Comparison of ENCODE assay signal across 8 mouse cellular contexts in the genomic region with DNA sequence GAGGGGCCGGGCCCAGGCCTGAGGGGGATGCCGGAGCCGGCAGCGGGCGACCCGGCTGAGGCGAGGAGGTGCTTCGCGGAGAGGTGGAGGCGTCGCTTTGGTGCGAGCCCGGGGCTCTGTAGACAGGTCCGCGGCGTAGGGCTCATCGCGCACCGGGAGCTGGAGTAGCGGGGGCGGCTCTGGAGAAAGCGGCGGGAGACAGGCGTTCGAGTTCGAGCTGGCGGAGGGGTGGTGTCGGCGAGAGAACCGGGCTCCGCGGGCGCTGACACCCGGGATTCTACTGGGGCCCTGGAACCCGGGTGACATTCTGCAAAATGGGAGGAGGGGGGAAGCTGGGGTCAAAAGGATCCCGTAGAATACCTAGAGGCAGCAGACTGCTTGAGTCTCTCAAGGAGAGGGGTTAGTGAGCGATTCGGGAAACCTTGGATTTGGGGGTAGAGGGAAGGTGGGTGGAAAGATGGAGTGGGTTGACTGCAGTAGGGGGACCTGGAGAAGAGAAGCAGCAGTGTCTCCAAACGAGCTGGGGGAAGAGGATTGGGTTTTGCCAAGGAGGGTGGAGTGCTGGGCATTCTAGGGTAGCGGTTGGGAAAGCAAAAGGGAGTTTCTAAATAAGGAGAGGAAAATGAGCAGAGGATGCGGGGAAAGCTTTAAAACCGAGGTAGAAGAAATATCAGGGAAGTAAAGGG. TPM values are rescaled to one million over a fixed set of nuclear protein-coding genes. Genes with fewer than 3 reads are reported as not detected.
DNase-seq lines count a peak whose midpoint lies in the region; ATAC-seq and TF ChIP-seq lines count a peak whose summit lies in the region.

No protein-coding gene starts in this region.

- H3K27ac ChIP-seq in kidney, adult 2 months (ENCODE audit: insufficient read depth, low read depth, low read length) = peak overlapping the region; percentile 84
- peak overlapping the region; percentile 99 for H3K27ac ChIP-seq in heart, embryonic 15.5 days
- peak overlapping the region; percentile 97 for H3K27ac ChIP-seq in limb, embryonic 10.5 days
- H3K27ac ChIP-seq in midbrain, embryonic 14.5 days (replicated peaks; ENCODE audit: low read depth, low read length) = peak overlapping the region; percentile 97
- H3K27ac ChIP-seq in testis, adult 2 months (ENCODE audit: control insufficient read depth, insufficient read depth, low read depth, low read length) = peak overlapping the region; percentile 47

- H3K9me3 ChIP-seq in heart, embryonic 15.5 days (replicated peaks) = no peaks in the 10 kb centered on the region
- H3K9me3 ChIP-seq in limb, embryonic 10.5 days (replicated peaks) = no peaks in the 10 kb centered on the region
- no peaks in the 10 kb centered on the region for H3K9me3 ChIP-seq in midbrain, embryonic 14.5 days (ENCODE audit: control insufficient read depth, low read length)

- peaks cover 11% of the 10 kb centered on the region for H3K4me1 ChIP-seq in kidney, adult 2 months (ENCODE audit: control insufficient read depth, insufficient read depth, low read length)
- peaks cover 18% of the 10 kb centered on the region for H3K4me1 ChIP-seq in heart, embryonic 15.5 days (replicated peaks)
- H3K4me1 ChIP-seq in limb, embryonic 10.5 days = peaks cover 24% of the 10 kb centered on the region
- H3K4me1 ChIP-seq in midbrain, embryonic 14.5 days (ENCODE audit: control insufficient read depth, insufficient read depth, low read length) = peaks cover 15% of the 10 kb centered on the region
- peaks cover 7% of the 10 kb centered on the region for H3K4me1 ChIP-seq in testis, adult 2 months (ENCODE audit: control insufficient read depth, insufficient read depth, low read length)

- H3K27me3 ChIP-seq in kidney, adult 2 months (replicated peaks; ENCODE audit: control insufficient read depth, insufficient read depth, low read length) = no peaks in the 10 kb centered on the region
- H3K27me3 ChIP-seq in heart, embryonic 15.5 days = no peaks in the 10 kb centered on the region
- no peaks in the 10 kb centered on the region for H3K27me3 ChIP-seq in limb, embryonic 10.5 days (ENCODE audit: low read depth, poor library complexity, severe bottlenecking)
- no peaks in the 10 kb centered on the region for H3K27me3 ChIP-seq in midbrain, embryonic 14.5 days (ENCODE audit: control insufficient read depth, insufficient read depth, low read length)
- H3K27me3 ChIP-seq in testis, adult 2 months (ENCODE audit: control insufficient read depth, insufficient read depth, low read length) = no peaks in the 10 kb centered on the region

- DNase-seq in kidney, adult 2 months = peak; percentile 24
- DNase-seq in kidney, adult 11 months = no peak
- peak; percentile 64 for DNase-seq in adrenal gland, postnatal 10 days
- DNase-seq in limb, embryonic 10.5 days (ENCODE audit: low spot score) = no peak
- DNase-seq in midbrain, embryonic 14.5 days = no peak

- peak overlapping the region; percentile 99 for H3K9ac ChIP-seq in heart, embryonic 15.5 days
- peak overlapping the region; percentile 97 for H3K9ac ChIP-seq in midbrain, embryonic 14.5 days (replicated peaks; ENCODE audit: low read length)

- TF ChIP-seq CTCF in kidney, adult 2 months (conservative IDR thresholded peaks at IDR 0.05; ENCODE audit: insufficient read depth, insufficient read length, low read depth, low read length) = no peak
- TF ChIP-seq CTCF in testis, adult 2 months (IDR thresholded peaks at IDR 0.05; ENCODE audit: control insufficient read depth, insufficient read depth, insufficient replicate concordance, low read depth, low read length) = no peak

- peak overlapping the region; percentile 58 for H3K4me3 ChIP-seq in kidney, adult 2 months (ENCODE audit: insufficient read depth, low read depth, low read length)
- H3K4me3 ChIP-seq in heart, embryonic 15.5 days = peak overlapping the region; percentile 99
- H3K4me3 ChIP-seq in limb, embryonic 10.5 days = peak overlapping the region; percentile 99
- H3K4me3 ChIP-seq in midbrain, embryonic 14.5 days (replicated peaks; ENCODE audit: low read depth, low read length) = peak overlapping the region; percentile 90
- peak overlapping the region; percentile 88 for H3K4me3 ChIP-seq in testis, adult 2 months (ENCODE audit: control insufficient read depth, low read depth, low read length)

- WGBS in kidney, adult 2 months = under 1% methylated on average over 42 of the region's 42 CpGs
- under 1% methylated on average over 42 of the region's 42 CpGs for WGBS in heart, embryonic 15.5 days
- 0% methylated on average over 42 of the region's 42 CpGs for WGBS in limb, embryonic 10.5 days
- WGBS in midbrain, embryonic 14.5 days = under 1% methylated on average over 42 of the region's 42 CpGs

- no peaks in the 10 kb centered on the region for H3K36me3 ChIP-seq in kidney, adult 2 months (ENCODE audit: control insufficient read depth, insufficient read depth, low read length)
- H3K36me3 ChIP-seq in heart, embryonic 15.5 days = no peaks in the 10 kb centered on the region
- 0 out of 2 replicates have a peak, but pooled peaks cover 2% of the 10 kb centered on the region for H3K36me3 ChIP-seq in limb, embryonic 10.5 days
- H3K36me3 ChIP-seq in midbrain, embryonic 14.5 days (ENCODE audit: control insufficient read depth, insufficient read depth, low read length) = no peaks in the 10 kb centered on the region
- no peaks in the 10 kb centered on the region for H3K36me3 ChIP-seq in testis, adult 2 months (ENCODE audit: control insufficient read depth, insufficient read depth, low read length)

- ATAC-seq in erythroblast, adult 5-6 weeks (replicated peaks; ENCODE audit: low FRiP score, poor library complexity, severe bottlenecking) = peak; percentile 33
- peak; percentile 40; the same call in 1 of the 2 replicates for ATAC-seq in heart, embryonic 15.5 days (replicated peaks; ENCODE audit: insufficient number of reproducible peaks, insufficient read depth, low FRiP score, low read depth)
- ATAC-seq in midbrain, embryonic 14.5 days (ENCODE audit: low FRiP score, low TSS enrichment) = no peak; the same call in 1 of the 2 replicates

- TF ChIP-seq POLR2A in kidney, adult 2 months (IDR thresholded peaks at IDR 0.05; ENCODE audit: low read depth, low read length) = no peak
- no peak for TF ChIP-seq POLR2A in testis, adult 2 months (IDR thresholded peaks at IDR 0.05; ENCODE audit: control insufficient read depth, low read depth, low read length)

- H3K4me2 ChIP-seq in heart, embryonic 15.5 days = peak overlapping the region; percentile 74
- peak overlapping the region; percentile 80 for H3K4me2 ChIP-seq in midbrain, embryonic 14.5 days (ENCODE audit: low read length)

RNA-seq across cellular contexts. Expression of a gene that starts 0.7 kb away (rescaled TPM):
- 450 and 540 TPM in 2 replicates for polyA plus RNA-seq in kidney, adult 2 months (2012; rRNA removed)
- 100 to 1,000 TPM; 172 to 178 TPM for total RNA-seq in adrenal gland, postnatal 10 days (2021)
- 256 and 349 TPM in 2 replicates for total RNA-seq in erythroblast, adult 5-6 weeks (2015; ENCODE audit: low replicate concordance)
- total RNA-seq in erythroblast, adult 5-6 weeks (2017; ENCODE audit: low replicate concordance) = 122 and 135 TPM in 2 replicates
- 103 and 108 TPM in 2 replicates for polyA plus RNA-seq in heart, embryonic 15.5 days (2015; fragmentation: Nextera tagmentation; extraction: Ambion mirVana)
- polyA plus RNA-seq in limb, embryonic 10.5 days (2016; fragmentation: Nextera tagmentation; extraction: Ambion mirVana) = 50.4 and 50.5 TPM in 2 replicates
- 179 and 180 TPM in 2 replicates for polyA plus RNA-seq in midbrain, embryonic 14.5 days (2014; fragmentation: Nextera tagmentation; extraction: Ambion mirVana)
- polyA plus RNA-seq in testis, adult 2 months (2012; rRNA removed) = 80.2 and 87.0 TPM in 2 replicates

RNA-seq across cellular contexts. Expression of a gene that starts 27.5 kb away (rescaled TPM):
- 1.3 TPM in 2 replicates for polyA plus RNA-seq in kidney, adult 2 months (2012; rRNA removed)
- 10 to 100 TPM; 16.2 to 20.9 TPM for total RNA-seq in adrenal gland, postnatal 10 days (2021)
- total RNA-seq in erythroblast, adult 5-6 weeks (2015; ENCODE audit: low replicate concordance) = not detected in 2 replicates
- total RNA-seq in erythroblast, adult 5-6 weeks (2017; ENCODE audit: low replicate concordance) = not detected in 2 replicates
- polyA plus RNA-seq in heart, embryonic 15.5 days (2015; fragmentation: Nextera tagmentation; extraction: Ambion mirVana) = 22.0 and 32.6 TPM in 2 replicates
- polyA plus RNA-seq in limb, embryonic 10.5 days (2016; fragmentation: Nextera tagmentation; extraction: Ambion mirVana) = 57.0 and 64.8 TPM in 2 replicates
- 33.2 and 38.1 TPM in 2 replicates for polyA plus RNA-seq in midbrain, embryonic 14.5 days (2014; fragmentation: Nextera tagmentation; extraction: Ambion mirVana)
- polyA plus RNA-seq in testis, adult 2 months (2012; rRNA removed) = 0.61 and 1.3 TPM in 2 replicates

Comparison
In these comparisons a context has a peak if more than half of its experiments do, and no peak if none do; other contexts are left out.
1. DNase-seq: peak in kidney, adult 2 months (single experiment) and adrenal gland, postnatal 10 days (single experiment); none in kidney, adult 11 months (single experiment), limb, embryonic 10.5 days (single experiment) and midbrain, embryonic 14.5 days (single experiment).
2. H3K27ac ChIP-seq: peak in every context shown above with its lines; median percentile 99 in heart, embryonic 15.5 days; 97 in limb, embryonic 10.5 days; 97 in midbrain, embryonic 14.5 days; 84 in kidney, adult 2 months; 47 in testis, adult 2 months.
3. Peak in every context shown above with its lines, with median percentiles within 50 percentile points of each other: H3K4me3 ChIP-seq.